Mouse (Mus musculus) kidney, embryonic 16.5 days (tissue): Measurements from ENCODE around the gene Olfr312. TPM values are rescaled to one million over a fixed set of nuclear protein-coding genes. Genes with fewer than 3 reads are reported as not detected.

Experiments
- ATAC-seq: fragments of 200-750 bp; cut with Nextera tagmentation; 2 replicates; pipeline ENCODE4 v1.8.0; 2017; ENCODE audit warnings: moderate TSS enrichment; ENCODE audit not compliant: low FRiP score, low TSS enrichment
- H3K27ac ChIP-seq: fragments of 300-500 bp; sonication (generic); 2 replicates; pipeline ENCODE4 v1.5.1; 2014; ENCODE audit warnings: low read length
- H3K27me3 ChIP-seq: fragments of 300-500 bp; sonication (generic); 2 replicates; pipeline ENCODE4 v1.6.1; 2014; ENCODE audit warnings: low read length, control low read depth, mixed read lengths; ENCODE audit not compliant: insufficient read depth
- H3K36me3 ChIP-seq: fragments of 300-500 bp; sonication (generic); 2 replicates; pipeline ENCODE4 v1.6.1; 2014; ENCODE audit warnings: low read length, control low read depth, mixed read lengths; ENCODE audit not compliant: insufficient read depth
- H3K4me1 ChIP-seq: fragments of 300-500 bp; sonication (generic); 2 replicates; pipeline ENCODE4 v1.6.1; 2014; ENCODE audit warnings: low read length, control low read depth, mixed read lengths; ENCODE audit not compliant: insufficient read depth
- H3K4me2 ChIP-seq: fragments of 300-500 bp; sonication (generic); replicated peaks from 2 replicates; pipeline ENCODE4 v1.6.1; 2014; ENCODE audit warnings: low read depth, low read length
- H3K4me3 ChIP-seq: fragments of 300-500 bp; sonication (generic); 2 replicates; pipeline ENCODE4 v1.5.1; 2014; ENCODE audit warnings: mild to moderate bottlenecking, low read length
- H3K9ac ChIP-seq: fragments of 300-500 bp; sonication (generic); replicated peaks from 2 replicates; pipeline ENCODE4 v1.6.1; 2014; ENCODE audit warnings: low read length
- H3K9me3 ChIP-seq: fragments of 300-500 bp; sonication (generic); 2 replicates; pipeline ENCODE4 v1.6.1; 2016; ENCODE audit warnings: low read length, control low read depth
- WGBS: fragments of 180-500 bp; shearing (Covaris S2); extraction: QIAGEN DNeasy Blood & Tissue Kit; methylation state at CpG from one replicate; pipeline ENCODE4 v1.1.7; 2014; 5-methylcytosine and 5-hydroxymethylcytosine counted together
- polyA plus RNA-seq: library from polyadenylated mRNA; unstranded; fragments of >200 nt; fragmentation: Nextera tagmentation; extraction: Ambion mirVana; gene quantifications from 2 replicates; pipeline ENCODE4 v1.2.1, GENCODE M21; 2015

The Olfr312 gene
- polyA plus RNA-seq, 1 experiment from 2014 or later, result not detected

DNA sequence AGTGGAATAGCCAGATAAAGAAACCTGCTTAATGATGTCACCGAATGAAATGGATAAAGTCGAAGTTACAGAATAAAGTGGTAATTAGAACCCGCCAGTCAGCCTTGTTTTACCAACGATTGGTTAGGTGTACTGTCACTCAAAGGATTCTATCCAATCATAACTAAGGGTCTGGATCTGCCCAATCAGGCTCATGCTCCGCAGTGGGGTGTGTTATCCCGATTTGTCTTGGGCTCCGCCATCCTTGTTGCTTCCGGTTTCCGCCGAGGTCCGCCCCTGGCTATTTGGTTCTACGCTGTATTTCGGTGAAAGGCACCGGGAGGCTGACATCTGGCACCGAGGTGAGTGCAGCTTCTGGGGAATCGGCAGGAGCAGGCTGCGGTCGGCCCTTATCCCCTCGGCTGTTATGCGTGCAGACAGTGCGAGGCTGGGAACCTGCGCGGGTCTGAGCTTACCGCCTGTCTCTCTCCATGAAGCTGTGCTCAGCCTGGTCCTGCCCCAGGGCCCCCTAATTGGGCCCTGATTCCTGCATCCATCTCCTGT is 18.0 kb downstream of the Olfr312 start, which contains the start of gene Gm12258:
Gene Gm12258, plus strand, starts transcription at position 240 of the 543 bp plus-strand sequence.
- peak within 1 kb of the TSS; percentile 83 for H3K4me2 ChIP-seq
- ATAC-seq, result peak; percentile 100
- peak within 1 kb of the TSS; percentile 91 for H3K9ac ChIP-seq
- peaks cover 8% of the 10 kb centered on the region for H3K4me1 ChIP-seq
- H3K9me3 ChIP-seq, result no peaks in the 10 kb centered on the region
- H3K27me3 ChIP-seq, result no peaks in the 10 kb centered on the region
- no peak within 1 kb of the TSS; the same call in 1 of the 2 replicates for H3K27ac ChIP-seq
- peaks cover 12% of the 10 kb centered on the region for H3K36me3 ChIP-seq
- WGBS, result under 1% methylated on average over 24 of the region's 24 CpGs
- peak within 1 kb of the TSS; percentile 86 for H3K4me3 ChIP-seq

DNA sequence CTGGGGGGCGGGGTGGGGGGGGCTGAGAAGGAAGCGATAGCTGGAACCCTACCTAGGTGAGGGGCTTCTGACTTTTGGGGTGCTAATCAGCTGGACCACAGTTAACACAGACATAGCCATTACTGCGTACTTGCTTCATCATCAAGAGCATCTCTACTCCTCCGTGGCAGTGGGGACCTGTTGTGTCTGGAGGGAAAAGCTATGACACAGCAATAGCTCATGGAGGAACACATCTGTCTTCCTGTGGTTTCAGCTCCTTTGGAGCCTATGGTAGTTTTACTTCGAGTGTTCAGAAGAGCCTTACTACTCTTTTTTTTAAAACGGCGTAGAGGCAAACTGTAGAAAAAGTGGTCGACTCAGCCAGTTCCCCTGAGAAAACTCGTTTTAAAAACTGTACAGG is 18.6 kb downstream of the Olfr312 start:
- Histone ChIP-seq H3K36me3 (peaks cover 12% of the 10 kb centered on the region), H3K27ac (no peak overlapping the region), H3K4me1 (peaks cover 8% of the 10 kb centered on the region), H3K9me3 (no peaks in the 10 kb centered on the region), H3K4me3 (peak overlapping the region; percentile 86), H3K27me3 (no peaks in the 10 kb centered on the region), H3K9ac (peak overlapping the region; percentile 91), H3K4me2 (peak overlapping the region; percentile 83)
- 40% methylated on average over 9 of the region's 9 CpGs for WGBS
- ATAC-seq, result no peak

DNA sequence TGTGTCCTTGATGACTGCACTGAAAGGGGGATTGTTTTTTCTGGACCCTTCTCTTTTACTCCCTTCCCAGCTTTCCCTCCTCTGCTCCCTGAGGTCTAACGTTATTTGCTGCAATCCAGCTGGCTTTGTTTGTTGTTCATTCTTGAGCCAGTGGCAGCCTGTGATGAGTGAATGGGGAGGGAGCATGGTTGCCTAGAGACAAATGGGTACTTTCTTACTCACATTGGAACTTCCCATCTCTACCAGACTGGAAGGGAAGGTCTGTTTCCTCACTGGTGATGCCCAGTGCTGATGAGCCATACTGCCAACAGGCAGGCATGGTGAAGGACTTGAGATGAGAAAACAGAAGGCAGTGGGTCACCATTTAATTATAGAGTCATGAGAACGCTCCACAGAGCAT is 20.7 kb downstream of the Olfr312 start:
- H3K27ac ChIP-seq, result no peak overlapping the region
- peaks cover 8% of the 10 kb centered on the region for H3K4me1 ChIP-seq
- no peak overlapping the region for H3K9ac ChIP-seq
- H3K27me3 ChIP-seq, result no peaks in the 10 kb centered on the region
- H3K9me3 ChIP-seq, result no peaks in the 10 kb centered on the region
- H3K36me3 ChIP-seq, result peaks cover 15% of the 10 kb centered on the region
- ATAC-seq, result no peak
- H3K4me2 ChIP-seq, result no peak overlapping the region
- H3K4me3 ChIP-seq, result no peak overlapping the region
- WGBS, result 64% methylated on average over 2 of the region's 2 CpGs

- WGBS, result over 99% methylated on average over 8 of the region's 8 CpGs
Measured at GRCm38 (mm10) chr11:58860744-58861143, 31.7 kb downstream of the Olfr312 start.

DNA sequence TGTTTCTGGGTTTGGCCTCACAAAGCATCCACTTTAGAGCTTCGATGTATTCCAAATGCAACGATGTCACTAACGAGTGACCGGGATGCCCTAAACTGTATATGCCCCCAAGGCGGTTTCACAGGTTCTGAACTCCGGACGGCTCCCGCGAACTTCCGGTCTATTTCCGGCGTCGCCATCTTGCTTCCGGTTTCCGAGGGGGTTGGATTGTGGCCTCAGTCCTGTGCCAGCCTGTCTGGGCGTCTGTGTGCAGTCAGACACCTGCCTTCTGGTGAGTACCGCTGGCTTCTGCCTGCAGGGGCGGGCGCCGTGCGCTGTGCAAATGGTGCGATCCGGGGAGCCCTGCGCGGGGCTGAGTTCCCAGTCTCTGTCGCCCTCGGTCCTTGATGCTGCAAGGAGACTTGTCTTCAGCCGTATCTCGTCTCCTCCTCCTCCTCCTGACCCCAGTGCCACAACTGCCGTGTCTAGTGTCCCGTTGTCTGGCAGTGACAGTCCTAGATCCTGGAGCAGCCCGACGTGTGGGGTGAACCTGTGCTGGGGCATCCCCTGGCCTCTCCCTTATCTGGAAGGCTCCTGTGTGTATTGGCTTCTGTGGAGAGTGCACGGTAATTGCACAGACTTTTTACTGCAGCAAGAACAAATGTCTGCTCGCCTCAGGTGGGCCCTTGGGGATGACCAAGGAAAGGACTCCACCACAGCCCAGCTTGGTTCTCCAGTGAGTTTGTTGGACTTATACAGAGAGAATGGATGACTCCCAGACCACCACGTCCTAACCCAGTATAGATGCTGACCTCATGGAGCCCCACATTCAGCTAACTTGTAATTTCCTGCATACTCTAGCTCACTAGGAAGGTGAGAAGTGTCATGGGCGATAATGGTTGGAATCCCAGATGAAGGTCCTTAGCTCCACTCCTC is 38.3 kb downstream of the Olfr312 start, which contains the start of gene 2810021J22Rik:
Gene 2810021J22Rik, plus strand, starts transcription at position 178 of the 915 bp plus-strand sequence.
- peak within 1 kb of the TSS; percentile 75 for H3K4me3 ChIP-seq
- ATAC-seq, result peak; percentile 94
- no peaks in the 10 kb centered on the region for H3K9me3 ChIP-seq
- H3K4me2 ChIP-seq, result peak within 1 kb of the TSS; percentile 55
- peak within 1 kb of the TSS; percentile 72 for H3K9ac ChIP-seq
- H3K27ac ChIP-seq, result peak within 1 kb of the TSS; percentile 87
- peaks cover 9% of the 10 kb centered on the region; the same call in 1 of the 2 replicates for H3K4me1 ChIP-seq
- no peaks in the 10 kb centered on the region for H3K27me3 ChIP-seq
- whole genome bisulfite sequencing, result 2% methylated on average over 37 of the region's 37 CpGs
- peaks cover 13% of the 10 kb centered on the region; the same call in 1 of the 2 replicates for H3K36me3 ChIP-seq

More at GRCm38 (mm10) chr11:58860744-58861143, 31.7 kb downstream of the Olfr312 start:
- H3K4me3 ChIP-seq, result no peak overlapping the region
- peaks cover 28% of the 10 kb centered on the region for H3K9me3 ChIP-seq
- ATAC-seq, result no peak
- peaks cover 50% of the 10 kb centered on the region for H3K36me3 ChIP-seq
- H3K4me1 ChIP-seq, result no peaks in the 10 kb centered on the region
- H3K9ac ChIP-seq, result no peak overlapping the region
- H3K4me2 ChIP-seq, result no peak overlapping the region
- no peak overlapping the region for H3K27ac ChIP-seq
- H3K27me3 ChIP-seq, result no peaks in the 10 kb centered on the region

DNA sequence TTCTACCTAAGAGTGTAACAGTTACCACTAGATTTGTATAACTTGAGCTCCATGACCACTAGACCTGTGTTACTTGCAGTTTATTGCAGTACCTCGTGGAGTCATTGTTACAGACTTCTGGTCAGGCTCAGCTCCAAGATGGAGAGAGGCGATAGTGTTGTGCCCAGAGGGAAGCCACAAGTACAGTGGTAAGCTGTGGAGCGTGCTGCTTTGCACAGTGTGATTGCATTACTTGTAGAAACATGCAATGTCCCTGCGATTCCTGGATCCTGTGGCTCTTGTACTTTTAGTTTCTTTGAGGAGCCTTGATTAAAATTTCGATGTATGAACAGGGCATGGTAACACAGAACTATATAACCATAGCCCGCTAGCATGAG is 38.9 kb downstream of the Olfr312 start:
- H3K27ac ChIP-seq, result peak overlapping the region; percentile 87; the same call in 1 of the 2 replicates
- no peaks in the 10 kb centered on the region for H3K9me3 ChIP-seq
- WGBS, result 72% methylated on average over 6 of the region's 6 CpGs

DNA sequence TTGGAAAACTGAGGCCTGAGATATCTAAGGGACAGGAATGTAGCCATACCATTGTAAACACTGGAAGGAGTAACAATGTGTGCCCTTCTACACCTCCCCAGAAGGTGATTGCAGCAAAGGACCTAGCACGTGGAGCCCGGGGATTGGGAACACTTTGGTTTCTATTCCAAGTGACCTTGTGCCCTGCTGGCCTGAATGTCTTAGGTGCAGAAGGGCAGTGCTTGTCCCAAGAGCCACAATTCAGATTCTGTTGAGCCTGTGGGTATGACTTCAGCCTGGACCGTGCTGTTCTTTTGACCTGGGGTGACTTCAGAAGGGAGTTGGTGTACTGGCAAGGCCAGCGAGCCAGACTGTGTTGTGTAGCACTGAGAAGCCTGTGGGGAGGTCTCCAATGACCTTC is 41.9 kb downstream of the Olfr312 start:
- no peak for ATAC-seq
- 84% methylated on average over 4 of the region's 4 CpGs for WGBS
- H3K27ac ChIP-seq, result no peak overlapping the region
- H3K4me1 ChIP-seq, result peaks cover 9% of the 10 kb centered on the region; the same call in 1 of the 2 replicates
- no peak overlapping the region for H3K9ac ChIP-seq
- no peaks in the 10 kb centered on the region for H3K9me3 ChIP-seq
- H3K36me3 ChIP-seq, result peaks cover 14% of the 10 kb centered on the region; the same call in 1 of the 2 replicates
- no peak overlapping the region for H3K4me2 ChIP-seq
- H3K4me3 ChIP-seq, result no peak overlapping the region
- no peaks in the 10 kb centered on the region for H3K27me3 ChIP-seq

More for the DNA sequence above, 38.9 kb downstream of the Olfr312 start:
- H3K4me1 ChIP-seq, result peaks cover 9% of the 10 kb centered on the region; the same call in 1 of the 2 replicates
- ATAC-seq, result peak; percentile 57; the same call in 1 of the 2 replicates
- peaks cover 14% of the 10 kb centered on the region; the same call in 1 of the 2 replicates for H3K36me3 ChIP-seq
- no peaks in the 10 kb centered on the region for H3K27me3 ChIP-seq
- H3K4me3 ChIP-seq, result peak overlapping the region; percentile 75
- peak overlapping the region; percentile 55 for H3K4me2 ChIP-seq
- H3K9ac ChIP-seq, result peak overlapping the region; percentile 72

DNA sequence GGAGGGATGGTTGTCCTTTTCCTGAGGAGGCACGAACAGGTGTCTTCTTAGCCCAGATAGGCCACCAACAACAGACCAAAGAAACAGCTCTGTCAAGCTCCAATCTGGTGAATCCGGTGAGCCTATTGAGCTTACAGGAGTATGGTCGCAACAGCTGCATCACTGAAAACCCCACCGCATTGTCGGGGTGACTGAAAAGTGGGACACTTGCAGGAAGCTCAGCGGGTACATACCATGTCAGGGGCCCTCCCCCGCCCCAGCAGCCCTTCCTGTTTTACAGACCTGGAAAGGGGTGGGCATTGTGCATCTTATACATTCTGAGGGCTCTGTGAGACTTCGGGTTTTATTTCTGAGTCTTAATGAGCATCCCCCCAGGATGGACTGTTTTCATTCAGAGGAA is 54.7 kb downstream of the Olfr312 start:
- Histone ChIP-seq H3K27ac (no peak overlapping the region), H3K4me2 (no peak overlapping the region), H3K27me3 (no peaks in the 10 kb centered on the region), H3K36me3 (peaks cover 29% of the 10 kb centered on the region), H3K4me1 (no peaks in the 10 kb centered on the region), H3K4me3 (no peak overlapping the region), H3K9me3 (no peaks in the 10 kb centered on the region), H3K9ac (no peak overlapping the region)
- WGBS, result 86% methylated on average over 8 of the region's 8 CpGs
- no peak for ATAC-seq
